Mouse (Mus musculus): ENCODE data around the gene Spef1.

Spef1 gene

DNA sequence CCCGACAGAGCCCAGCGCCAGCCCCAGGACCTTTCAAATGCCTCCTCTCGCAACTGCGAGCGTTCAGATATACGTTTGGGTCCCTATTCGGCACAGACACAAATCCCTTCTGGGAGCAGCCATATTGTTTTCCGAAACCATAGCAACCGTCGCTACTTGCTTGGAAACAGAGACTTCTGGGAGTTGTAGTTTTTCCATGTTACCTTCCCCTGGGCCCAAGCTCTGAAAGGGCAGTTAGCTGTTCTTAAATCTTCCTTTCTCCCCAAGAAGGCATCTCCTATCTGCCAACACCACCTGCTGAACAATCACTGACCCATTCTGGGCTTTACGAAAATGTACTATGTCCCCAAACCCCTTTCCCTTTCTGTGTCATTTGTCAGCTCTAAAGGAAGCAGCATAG lies 12.4 kb downstream of the Spef1 start:
- DNase-seq (ENCODE audit: low read depth, low spot score) = peak; percentile 63

DNA sequence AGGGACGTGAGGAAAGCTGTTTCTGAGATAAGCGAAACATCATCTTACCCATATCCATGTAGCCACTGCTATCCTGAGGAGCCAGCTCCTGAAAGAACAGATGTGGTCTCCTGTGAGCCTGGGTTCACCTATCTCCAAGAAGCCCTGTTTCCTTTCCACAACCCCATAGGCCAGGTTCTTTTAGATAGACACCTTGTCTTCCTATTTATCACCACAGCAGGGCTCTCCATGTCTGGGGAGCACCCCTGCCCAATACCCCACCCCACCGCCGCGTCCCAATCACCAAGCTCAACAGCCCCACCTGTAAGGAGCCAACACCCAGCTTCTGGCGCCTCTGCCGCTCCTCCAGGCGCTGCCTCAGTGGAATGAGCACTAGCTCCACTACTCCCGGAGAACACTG lies 14.8 kb downstream of the Spef1 start:
- DNase-seq (ENCODE audit: low read depth, low spot score) = no peak

DNA sequence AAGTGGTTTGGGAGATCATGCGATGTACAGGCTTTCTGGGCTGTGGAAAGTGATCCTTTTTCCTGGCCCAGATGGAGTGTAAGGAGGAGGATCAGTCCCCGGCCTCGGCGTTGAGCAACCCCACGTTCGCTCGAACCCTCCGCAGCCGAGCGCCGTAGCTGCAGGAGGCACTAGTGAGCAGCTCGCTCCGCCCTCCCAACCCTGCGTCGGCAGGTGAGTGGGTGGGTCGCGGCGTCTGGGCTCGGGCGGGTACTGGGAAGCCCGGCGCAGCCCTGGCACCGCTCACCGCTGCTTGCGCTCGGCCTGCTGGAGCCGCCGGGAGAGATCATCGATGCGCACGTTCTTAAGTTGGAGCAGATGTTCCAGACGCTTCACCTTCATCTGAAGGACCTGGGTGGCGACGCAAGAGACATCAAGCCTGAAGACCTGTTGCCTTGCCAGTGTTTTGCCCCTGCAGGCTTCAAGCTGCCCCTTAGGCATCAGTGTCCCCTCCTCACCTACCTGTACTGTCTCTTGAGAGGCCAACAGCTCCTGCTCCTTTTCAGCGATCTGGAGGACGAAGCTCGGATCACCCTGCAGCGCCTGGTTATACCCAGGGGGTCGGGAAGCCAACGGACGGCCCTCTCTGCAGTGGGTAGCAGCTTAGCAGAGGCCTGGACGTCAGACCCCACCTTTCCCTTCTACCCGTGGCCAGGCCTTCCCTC lies 15.5 kb downstream of the Spef1 start:
- DNase-seq (ENCODE audit: low read depth, low spot score) = no peak

DNA sequence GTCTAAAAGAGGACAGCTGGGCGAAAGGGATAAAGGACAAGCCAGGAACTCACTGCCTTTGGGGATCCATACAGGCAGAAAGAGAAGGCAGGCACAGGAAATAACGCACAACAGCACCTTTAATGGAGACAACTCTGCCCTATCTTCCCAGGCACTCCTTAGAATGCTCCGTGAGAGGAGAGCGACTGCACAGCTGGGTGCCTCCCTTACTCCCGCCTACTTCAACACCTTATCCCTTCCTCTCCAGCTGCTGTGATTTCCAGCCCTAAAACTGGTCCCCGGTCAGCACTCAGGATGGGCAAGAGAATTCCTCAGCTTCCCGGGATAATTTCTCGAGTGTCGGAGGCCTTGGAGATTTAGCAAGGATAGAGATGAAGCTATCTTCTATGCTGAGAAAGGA lies 16.1 kb downstream of the Spef1 start:
- DNase-seq (ENCODE audit: low read depth, low spot score) = no peak

DNA sequence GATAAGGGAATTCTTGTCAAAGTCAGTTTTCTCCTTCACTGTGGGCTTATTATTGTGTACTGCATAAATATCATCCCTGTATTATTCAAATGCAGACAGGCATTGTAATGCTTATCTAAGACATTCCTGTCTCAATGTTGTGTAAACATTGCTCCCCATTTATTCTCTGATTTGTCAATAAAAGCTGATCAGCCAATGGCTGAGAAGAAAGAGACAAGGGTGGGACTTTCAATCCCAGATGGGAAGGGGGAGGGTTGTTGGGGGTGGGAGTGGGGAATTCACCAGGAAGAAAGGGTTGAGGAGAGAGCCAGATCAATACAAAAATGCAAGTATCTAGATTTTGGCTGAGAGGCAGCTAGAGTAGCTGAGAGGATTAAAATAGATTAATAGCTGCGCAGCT lies 18.2 kb downstream of the Spef1 start:
- no peak for DNase-seq (ENCODE audit: low read depth, low spot score)

DNA sequence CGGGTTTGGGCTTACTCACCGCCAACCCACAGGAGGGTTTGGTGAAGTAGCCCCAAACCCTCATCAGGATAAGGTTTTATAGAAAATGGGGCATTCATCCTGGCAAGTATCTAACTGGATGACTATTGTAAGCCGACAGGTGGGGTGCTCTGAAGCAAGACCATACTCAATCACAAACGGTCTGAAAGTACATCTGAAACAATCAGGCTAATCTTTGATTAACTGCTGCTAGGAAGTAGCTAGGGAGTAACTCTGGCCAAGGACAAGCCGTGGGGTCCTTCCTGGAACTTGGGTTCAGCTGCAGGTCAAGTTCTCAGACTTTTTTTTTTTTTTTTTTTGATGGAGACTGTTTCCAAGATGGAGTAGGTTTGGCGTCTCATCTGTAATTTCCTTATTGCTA lies 19.1 kb downstream of the Spef1 start:
- no peak for DNase-seq (ENCODE audit: low read depth, low spot score)

DNA sequence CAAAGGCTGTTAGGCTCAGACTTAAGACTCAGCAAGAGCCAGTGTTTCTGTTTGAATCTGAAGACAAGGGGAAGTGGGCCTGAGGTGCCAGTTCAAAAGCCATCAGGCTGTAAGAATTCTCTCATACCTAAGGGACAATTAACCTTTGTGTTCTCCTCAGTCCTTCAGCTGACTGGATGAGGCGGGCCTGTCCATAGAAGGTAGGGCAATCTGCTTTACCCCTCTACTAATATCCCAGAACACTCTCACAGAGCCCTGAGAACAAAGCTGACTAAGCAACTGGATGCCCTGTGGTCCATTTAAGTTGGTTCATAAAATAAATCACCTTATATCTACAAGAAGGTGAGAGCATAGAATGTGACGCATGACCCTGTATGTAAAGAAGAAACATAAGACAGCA lies 20.9 kb downstream of the Spef1 start:
- no peak for DNase-seq (ENCODE audit: low read depth, low spot score)

DNA sequence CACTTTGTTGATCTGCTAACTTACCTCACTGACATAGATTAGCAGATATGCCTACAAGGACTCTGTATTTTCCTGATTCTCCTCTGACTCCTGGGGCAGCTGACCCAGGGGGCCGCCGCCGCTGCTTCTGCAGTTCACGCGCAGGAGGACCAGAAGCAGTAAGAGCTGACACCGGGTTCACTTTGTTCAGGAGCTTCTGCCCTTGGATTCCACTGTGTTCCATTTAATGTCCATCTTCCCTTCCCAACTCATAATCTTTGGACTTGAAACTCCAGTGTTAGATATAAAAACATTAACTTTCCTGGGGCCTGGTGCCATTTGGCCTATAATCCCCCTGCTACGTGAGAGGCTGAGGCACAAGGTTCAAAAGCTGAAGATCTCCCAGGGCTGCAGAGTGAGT lies 23.2 kb downstream of the Spef1 start:
- no peak for DNase-seq (ENCODE audit: low read depth, low spot score)

DNA sequence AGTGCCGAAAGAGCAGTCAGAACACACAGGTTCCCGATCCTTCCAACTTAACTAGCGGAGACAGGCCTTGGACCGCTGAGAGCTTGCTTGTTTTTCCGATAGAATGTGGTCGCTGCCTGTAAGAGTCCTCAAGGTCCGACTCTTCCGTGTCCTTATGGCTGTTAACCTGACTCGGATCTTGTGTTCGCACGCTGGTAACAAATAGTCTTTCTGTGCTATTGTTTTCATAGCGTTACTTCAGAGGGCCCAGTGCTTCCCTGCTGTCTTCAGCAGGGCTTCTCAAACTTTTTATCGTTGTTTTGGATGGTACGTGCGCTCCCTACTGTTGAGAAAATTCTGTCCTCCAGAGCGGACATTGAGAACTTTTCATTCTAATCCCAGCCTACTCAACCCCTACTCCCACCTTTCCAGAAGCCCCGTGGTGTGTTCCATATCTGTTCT lies 26.4 kb downstream of the Spef1 start:
- DNase-seq (ENCODE audit: low read depth, low spot score) = no peak

DNA sequence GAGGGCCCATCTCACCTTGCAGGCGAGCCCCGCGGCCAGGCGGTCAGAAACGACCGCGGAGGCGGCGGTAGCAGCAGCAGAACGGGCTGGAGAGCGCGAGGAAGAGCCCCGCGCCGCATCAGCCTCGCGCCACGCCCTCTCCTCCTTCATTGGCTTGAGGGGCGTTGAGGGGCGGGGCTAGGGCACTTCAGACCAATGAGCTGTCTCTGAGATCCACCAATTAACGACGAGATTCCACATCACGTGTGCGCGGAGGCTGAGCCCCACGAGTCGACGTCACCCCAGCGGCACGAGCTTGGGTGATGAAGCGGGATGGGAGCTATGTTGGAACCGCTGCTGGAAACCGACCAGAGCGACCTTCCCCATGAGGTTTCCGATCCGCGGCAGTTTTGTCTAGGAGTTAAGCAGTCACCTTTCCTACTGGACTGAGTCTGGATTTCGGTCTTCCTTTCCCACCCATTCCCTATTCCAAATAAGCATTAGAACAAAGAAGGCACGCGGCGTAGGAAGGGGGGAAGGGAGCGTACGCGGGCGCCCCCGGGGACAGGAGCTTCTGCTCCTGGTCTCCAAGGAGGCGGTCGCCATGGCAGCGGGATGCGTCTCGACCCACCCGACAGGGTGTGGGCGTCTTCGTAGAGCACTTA lies 27.0 kb downstream of the Spef1 start, which contains the start of gene 1700037H04Rik:
Gene 1700037H04Rik (minus strand): TSS at position 144 of the 644 bp plus-strand sequence.
- peak; percentile 98 for DNase-seq (ENCODE audit: low read depth, low spot score)

DNA sequence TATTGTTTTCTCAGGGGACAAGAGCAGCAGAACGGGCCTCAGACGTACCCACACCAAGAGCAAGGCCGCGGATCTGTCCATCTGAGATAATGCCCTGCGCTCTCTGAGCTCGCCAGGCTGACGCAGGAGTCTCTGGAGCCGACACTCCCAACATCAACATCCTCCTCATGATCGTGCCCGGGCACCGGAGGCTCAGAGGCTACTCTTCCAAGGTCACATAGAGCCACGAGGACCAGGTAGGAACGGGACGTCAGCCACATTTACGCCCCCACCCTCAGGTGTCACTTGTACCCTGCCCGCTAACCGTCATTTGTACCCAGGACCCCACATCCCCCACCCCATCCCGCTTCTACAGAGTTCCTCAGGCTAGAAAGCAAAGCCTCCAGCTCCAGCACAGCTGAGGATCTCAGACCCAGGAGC lies 27.6 kb downstream of the Spef1 start:
- DNase-seq (ENCODE audit: low read depth, low spot score) = no peak

DNA sequence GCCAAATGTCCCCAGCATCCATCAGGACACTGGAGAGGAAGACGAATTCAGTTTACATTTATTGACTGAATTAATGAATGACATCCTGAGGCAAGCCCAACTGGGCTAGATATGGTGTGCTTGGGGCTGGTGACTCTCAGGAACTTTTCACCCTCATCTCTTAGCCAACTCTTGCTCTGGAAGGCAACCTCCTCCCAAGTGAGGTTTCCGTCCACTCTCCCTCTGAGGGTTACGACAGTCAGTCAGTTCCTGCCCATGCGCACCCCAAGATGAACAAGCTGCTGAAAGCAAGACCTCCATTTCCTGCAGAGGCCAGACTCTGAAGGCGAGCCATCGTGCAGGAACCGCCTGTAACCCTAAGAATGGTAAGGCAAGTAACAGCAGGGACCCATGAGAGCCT lies 30.1 kb downstream of the Spef1 start:
- no peak for DNase-seq (ENCODE audit: low read depth, low spot score)

DNA sequence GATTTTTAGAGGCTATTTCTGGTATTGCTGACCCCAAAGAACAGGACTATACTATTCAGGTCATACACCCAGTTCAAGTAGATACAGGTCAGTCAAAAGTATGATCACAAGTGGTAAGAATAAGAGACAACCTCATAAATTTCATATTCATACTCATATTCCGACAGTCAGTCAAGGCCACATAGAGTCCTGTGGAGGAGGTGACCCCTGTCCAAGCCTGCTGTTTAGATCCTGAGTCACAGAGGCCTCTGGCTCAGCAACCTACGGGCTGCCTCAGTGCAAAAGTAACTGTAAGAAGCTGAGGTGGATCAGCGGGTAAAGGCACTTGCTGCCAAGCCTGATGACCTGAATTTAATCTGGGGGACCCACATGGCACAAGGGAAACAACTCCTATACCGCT lies 33.0 kb downstream of the Spef1 start:
- no peak for DNase-seq (ENCODE audit: low read depth, low spot score)

DNA sequence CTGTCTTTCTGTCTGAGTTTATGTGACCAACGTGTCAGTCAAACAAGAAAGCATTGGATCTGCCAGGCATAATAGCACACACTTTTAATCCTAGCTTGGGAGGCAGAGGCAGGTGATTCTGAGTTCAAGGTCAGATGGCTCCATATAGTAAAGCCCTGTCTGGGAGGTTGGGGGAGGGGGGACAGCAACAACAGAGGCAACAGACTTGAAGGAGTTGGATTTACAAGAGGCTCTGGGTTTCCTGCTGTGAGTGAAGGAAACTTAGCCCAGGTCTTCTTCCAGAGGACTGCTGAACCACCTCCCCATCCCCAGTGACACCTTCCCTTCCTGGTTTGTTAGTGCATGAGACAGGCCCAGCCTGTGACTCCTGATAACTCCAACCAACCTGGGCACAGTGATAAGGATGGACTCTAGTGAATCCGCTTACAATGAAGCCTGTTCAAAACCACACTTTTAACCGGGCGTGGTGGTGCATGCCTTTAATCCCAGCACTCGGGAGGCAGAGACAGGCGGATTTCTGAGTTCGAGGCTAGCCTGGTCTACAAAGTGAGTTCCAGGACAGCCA lies 34.8 kb downstream of the Spef1 start:
- DNase-seq (ENCODE audit: low read depth, low spot score) = no peak

DNA sequence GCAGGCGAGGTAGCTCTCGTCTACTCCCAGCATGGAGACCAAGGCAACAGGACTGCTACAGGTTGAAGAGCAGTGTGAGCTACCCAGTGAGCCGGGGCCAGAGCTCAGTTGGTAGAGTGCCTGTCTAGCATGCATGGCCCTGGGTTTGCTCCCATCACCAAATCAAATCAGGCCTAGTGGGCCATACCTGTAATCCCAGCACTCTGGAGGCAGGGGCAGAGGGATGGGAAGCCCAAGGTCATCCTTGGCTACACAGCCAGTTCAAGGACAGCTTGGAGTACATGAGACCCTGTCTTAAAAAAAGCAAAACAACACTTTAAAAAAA lies 37.9 kb downstream of the Spef1 start:
- DNase-seq (ENCODE audit: low read depth, low spot score) = no peak

DNA sequence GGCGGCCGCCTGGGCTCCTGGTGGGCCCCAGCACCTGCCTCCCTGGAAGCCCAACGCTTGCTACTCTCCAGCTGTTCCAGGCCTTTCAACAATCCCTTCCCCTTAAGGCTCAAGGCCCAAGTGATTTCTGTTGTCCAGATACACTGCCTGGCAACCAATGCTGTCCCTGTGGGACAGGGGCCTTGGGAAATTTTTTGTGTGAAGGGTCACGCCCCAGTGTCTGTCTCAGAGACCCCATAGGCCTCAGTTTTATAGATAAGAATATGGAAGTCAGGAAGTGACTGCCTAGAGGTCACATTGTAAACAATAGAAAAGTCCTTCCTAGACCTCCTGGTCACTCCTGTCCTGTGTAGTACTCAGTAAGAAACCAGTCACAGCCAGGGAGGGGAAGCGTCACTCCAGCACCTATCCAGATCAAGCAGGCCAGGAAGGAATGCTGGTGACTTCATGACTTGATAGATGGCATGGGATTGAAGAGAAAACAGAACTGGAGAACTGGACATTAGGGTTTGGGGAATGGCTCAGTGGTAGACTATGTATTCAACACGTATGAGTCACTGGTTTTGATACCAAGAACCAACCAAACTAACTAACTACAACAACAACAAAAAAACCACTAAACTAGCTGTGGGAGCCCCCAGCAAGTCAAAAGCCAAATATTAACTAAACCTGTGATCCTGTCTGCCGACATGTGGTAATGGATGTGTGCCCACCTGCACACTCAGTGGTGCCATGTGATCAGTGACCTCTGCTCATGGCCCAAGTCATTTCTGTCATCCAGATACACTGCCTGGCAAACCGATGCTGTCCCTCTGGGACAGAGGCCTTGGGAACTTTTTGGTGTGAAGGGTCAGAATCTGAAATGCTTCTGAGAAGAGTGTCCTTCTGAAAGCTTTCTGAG lies 38.5 kb downstream of the Spef1 start:
- no peak for DNase-seq (ENCODE audit: low read depth, low spot score)

DNA sequence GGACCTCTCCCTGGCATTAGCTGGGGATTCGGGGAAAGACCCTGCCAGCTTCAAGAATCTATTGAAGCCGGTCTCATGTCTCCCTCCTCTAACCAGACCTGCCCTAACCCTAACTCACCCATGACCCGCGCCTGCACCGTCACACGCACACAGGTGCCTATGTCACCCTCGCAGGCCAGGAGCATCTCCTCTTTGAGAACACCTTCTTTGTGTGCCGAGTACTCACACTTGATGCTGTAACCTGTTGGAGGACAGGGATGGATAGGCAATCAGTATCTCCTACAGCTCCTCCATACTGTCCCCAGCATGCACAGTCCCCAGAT lies 40.1 kb downstream of the Spef1 start:
- no peak for DNase-seq (ENCODE audit: low read depth, low spot score)

DNA sequence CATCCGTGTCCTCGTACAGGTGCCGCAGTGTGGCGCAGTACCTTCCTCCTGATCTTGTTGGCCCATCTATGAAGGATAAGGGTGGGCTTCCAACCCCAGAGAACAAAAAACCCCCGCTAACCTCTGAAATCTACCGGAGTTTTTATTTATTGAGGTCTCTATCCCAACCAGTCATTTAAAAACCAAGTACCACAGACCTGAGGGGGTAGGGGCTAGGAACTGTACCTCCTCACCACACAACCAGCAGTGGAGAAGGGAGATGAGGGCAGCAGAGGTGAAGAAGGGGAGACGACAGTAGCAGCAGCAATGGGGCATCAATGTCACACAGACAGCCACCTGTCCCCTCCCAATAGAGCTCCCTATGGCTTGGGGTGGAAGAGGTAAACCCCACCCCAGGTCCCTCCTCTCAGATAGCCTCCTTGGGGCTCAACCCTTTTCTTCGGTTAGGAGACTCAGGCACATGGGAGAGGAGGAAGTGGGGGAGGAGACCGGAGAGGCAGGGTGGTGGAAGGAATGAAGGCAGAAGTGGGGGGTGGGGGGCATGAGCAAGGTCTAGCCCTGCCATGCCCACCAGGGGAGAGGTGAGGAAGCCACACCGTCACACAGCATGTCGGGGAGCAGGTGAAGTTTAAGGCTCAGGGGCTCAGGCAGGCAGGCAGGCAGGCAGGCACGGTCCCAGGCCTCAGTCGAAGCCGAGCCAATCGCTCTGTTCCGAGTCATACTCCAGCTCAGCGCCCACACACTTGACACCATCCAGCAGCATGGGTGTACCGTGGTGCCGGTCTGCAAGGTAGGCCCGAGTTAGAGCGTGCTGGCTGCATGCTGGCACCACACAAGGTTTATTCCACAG lies 40.7 kb downstream of the Spef1 start:
- no peak for DNase-seq (ENCODE audit: low read depth, low spot score)

DNA sequence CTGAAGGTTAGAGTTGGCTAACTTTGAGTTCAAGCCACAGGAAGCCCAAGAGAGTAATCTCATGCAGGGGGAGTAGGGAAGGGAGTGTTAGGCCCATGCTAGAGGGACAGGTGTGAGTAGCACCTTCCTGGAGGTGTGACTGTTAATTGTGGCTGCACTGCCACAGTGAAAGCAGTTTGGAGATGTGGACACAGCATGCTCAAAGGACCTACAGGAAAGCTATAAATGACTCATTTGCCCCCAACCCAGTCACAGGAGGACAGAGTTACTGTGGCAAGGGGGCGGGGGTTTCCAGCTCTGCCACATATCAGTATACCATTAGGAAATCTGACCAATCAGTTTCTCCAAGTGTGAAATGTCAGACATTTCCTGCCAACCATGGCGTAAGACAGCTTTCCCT lies 41.5 kb downstream of the Spef1 start:
- no peak for DNase-seq (ENCODE audit: low read depth, low spot score)

DNA sequence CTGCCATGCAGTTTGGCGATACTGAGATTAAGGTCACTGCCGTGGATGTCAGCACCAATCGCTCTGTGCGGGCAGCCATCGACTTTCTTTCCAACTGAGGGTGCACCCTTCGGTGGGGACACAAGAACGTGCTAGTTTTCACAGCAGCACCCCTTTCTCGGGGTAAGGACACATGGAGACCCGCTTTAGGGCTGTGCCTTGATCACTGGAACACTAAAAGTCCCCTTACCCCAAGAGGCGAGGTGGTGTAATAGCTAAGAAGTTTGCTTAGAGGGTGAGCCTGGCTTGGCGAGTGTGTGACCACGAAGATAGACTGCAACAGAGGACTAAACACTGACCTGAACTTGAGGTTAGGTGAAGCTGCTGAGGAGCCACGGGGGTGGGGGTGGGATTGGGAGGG lies 42.0 kb downstream of the Spef1 start:
- no peak for DNase-seq (ENCODE audit: low read depth, low spot score)

DNA sequence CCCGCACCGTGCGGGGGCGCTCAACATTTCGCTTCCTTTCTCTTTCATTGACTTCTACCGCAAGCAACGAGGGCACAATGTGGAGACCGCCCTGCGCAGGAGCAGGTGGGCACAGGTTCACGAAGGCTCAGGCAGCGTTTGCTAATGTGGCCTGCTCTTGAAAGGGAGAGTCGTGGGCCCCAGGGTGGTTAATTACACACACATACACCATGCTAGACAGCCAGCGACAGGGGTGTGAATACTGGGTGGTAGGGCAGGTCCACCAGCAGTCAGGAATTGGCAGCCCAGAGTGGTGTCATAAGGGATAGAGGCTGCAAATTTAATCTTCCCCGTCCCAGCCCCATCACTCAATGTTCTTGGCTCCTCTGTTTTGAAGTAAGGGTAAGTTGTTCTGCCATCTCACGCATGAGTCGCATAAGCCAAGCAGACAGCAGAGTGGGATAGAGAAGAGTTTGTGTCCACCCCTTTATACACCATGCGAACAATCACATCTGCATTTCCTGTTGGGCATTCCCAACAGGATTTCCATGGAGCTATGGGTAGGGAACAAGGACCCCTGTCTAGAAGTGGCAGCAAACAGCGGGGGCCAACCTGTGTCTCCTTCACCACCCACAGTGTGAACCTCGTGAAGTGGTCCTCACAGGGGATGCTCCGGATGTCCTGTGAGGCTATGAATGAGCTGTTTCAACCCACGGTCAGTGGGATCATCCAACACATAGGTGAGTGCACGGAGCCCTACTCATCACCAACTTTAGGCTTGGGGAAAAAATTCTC lies 43.9 kb downstream of the Spef1 start:
- DNase-seq (ENCODE audit: low read depth, low spot score) = no peak

Data from A20 (cell line).